Mouse (Mus musculus) heart, postnatal 0 days (tissue): ENCODE results near the gene Hpcal1.

Source experiments
- CTCF ChIP-seq: IDR thresholded peaks from 2 replicates; pipeline ENCODE4 v1.5.1; 2016; ENCODE audit warnings: antibody characterized with exemption, control low read depth, low read depth
- EP300 ChIP-seq: IDR thresholded peaks from 2 replicates; pipeline ENCODE4 v1.6.1; 2016; ENCODE audit warnings: antibody characterized with exemption, low read depth

DNA sequence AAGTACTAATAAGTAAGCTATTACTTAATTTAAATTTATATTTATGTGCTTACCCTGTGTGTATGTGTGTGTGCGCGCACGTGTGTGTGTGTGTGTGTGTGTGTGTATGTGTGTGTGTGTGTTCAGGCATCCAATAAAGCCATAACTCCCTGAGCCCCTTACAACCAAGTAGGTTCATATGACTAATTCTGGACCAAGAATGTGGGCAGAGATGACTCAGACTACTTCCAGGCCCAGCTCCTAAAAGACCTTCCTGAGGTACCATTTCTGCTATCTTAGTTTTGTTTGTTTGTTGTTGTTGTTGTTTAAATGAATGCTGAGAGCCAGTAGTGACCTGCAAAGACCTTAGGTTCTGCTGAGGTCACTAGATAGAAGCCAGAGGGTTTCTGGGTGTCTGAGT, 1.7 kb upstream of the Hpcal1 start:
- TF ChIP-seq CTCF (no peak), EP300 (no peak)
